Mouse (Mus musculus) activated CD4-positive, CD25-positive, alpha-beta regulatory T cell (primary cell): ENCODE data around the gene Sept4. TPM values are rescaled to one million over a fixed set of nuclear protein-coding genes. Genes with fewer than 3 reads are reported as not detected.

ENCODE experiments used
- polyA plus RNA-seq, 2 experiments: library from polyadenylated mRNA; unstranded; fragments of 100-300 nt; shearing (Covaris generic); gene quantifications; one replicate each; pipeline ENCODE4 v1.2.1; 2017

The Sept4 gene
- polyA plus RNA-seq: 1 to 10 TPM; 2.2 to 3.5 TPM

DNA sequence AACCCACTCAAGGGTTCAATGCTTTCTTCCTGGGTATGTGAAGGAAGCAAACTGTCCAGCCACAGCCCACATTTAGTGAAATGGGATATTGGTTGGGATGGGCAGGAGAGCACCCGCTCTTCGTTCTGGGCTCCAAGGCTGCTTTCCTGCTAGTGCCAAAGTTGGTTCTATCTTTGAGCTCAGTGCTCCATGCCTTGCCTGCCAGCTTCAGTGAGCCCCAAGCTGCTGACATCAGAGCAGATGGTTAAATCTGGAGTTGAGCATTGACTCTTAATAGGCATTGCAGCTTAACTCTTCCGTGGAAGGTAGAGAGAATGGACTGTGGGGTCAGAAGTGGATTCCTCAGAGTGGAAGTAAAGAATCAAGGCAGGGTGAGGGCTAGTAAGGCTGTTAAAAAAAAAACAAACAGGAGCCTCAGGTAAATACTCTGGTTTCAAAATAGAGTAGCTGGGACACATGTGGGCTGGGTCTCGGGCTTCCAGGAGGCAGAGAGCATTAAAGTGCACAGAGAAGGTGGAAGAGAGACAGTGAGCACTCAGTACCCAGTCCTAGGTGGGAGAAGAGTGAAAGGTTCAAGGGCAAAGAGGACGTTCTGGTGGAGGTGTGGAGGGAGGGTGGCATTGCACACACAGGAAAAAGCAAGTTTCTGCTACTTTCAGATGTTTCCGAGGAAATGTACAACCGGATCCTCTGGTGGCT lies at the start of gene Sept4:
Gene Sept4, plus strand, starts transcription at position 649 of the 699 bp plus-strand sequence.

DNA sequence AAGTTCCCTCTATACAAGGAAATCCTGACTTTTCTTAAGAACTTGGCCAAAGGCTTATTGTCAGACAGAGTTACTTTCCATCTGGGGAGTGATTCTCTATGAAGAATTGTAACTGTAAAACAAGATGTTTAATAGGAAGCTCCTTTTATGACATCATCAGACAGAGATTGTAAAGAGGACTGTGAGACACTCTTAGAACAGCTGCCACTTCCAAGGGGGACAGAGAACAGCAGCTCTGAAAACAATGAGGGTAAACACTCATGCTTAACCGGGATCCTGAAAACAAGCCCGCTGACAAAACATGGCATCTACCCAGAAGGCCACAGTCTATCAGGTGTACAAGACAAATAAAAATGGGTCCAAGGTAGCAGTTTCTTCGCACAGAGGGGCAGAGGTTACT lies 2.2 kb upstream of the Sept4 start, which contains the start of gene Gm11492:
Gene Gm11492, plus strand, starts transcription at position 153 of the 400 bp plus-strand sequence.

DNA sequence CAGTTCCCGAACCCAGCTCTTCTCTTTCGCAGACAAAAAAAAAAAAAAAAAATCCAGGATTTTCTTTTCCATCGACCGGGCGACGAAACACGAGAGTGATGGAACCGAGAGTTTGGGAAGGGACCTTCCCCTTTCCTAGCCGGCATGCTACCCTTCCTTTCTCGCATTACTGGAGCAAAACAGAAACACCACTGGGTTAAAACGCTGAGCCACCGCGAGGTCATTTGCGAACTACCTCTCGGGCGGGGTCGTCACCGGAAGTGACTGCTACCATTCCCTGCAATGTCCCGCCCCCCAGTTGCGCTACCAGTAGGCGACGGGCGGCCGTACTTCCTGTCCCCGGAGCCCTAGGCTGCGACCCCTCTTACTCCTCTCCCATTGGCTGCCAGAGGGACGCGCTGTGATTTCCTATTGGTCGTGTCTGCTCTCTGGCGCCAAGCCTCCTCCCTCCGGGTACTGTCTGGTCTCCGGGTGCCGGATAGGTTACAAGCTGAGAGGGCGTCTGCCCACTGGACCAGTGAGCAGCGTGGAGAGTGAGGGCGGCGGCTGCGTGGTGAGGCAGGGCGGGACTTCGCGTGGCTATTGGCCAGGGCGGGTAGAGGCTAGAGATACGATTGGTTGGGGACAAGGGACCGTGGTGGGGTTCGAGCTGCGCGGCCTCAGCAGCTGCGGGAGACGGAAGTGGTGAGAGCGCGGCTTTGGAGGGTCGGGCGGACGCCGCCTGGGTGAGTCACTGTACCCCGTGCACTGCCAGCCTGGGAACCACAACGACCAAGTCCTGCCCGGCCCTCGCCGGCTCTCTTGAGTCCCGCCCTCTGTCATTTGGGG lies 23.0 kb downstream of the Sept4 start, which contains the start of gene Mtmr4:
Gene Mtmr4, plus strand, starts transcription at position 637 of the 828 bp plus-strand sequence.

DNA sequence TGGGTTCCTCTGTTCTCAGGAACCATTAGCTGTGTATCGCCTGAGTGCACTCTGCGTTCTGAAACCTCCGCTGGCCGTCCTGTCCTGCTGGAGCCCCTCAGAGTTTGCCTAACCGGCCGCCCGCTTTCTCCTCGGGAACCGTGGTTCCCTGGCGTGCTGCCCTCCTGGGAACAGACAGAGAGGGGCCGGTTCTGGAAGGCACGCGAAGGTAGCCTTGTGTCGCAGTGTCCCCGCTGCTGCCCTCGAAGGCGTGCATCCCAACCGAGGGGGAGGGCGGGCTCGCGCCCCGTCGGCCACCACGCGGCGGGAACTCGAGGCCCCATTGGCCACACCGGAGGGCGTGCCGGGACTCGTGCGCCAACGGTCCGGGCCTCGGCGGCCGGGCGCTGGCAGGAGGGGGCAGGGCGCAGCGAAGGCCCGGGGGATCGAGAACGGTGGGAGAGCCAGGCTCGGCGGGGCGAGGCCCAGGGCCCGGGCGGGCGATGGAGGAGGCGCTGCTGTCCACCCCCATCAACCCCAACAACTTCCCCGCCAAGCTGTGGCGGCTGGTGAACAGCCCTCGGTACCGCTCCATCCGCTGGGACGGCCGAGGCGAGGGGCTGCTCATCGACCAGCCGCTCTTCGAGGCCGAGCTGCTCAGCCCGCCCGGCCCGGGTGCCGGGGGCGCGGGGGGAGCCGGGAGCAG lies 48.2 kb downstream of the Sept4 start, which contains the start of gene Hsf5:
Gene Hsf5, plus strand, starts transcription at position 375 of the 685 bp plus-strand sequence.

Other genes starting within 250 kb of the Sept4 start
- gene Ppm1e, start 209.9 kb upstream of the Sept4 start, polyA plus RNA-seq: under 1 TPM; 0.15 to 0.19 TPM
- gene Rad51c, start 163.9 kb upstream of the Sept4 start, polyA plus RNA-seq: 1 to 10 TPM; 1.8 to 2.3 TPM
- gene Tex14, start 163.8 kb upstream of the Sept4 start, polyA plus RNA-seq: under 1 TPM in 1 of 2 experiments, not detected in 1; 0.75 TPM
- not detected for gene Gm11492, start 2.2 kb upstream of the Sept4 start, polyA plus RNA-seq
- 10 to 100 TPM; 16.8 to 21.8 TPM for gene Mtmr4, start 23.3 kb downstream of the Sept4 start, polyA plus RNA-seq
- under 1 TPM in 1 of 2 experiments, not detected in 1; 0.05 TPM for gene Hsf5, start 48.3 kb downstream of the Sept4 start, polyA plus RNA-seq
- 10 to 100 TPM; 29.4 to 32.4 TPM for gene Rnf43, start 93.8 kb downstream of the Sept4 start, polyA plus RNA-seq
- gene Supt4a, start 168.6 kb downstream of the Sept4 start, polyA plus RNA-seq: 100 to 1,000 TPM; 432 to 452 TPM
- gene Tspoap1, start 191.6 kb downstream of the Sept4 start, polyA plus RNA-seq: 1 to 10 TPM; 4.0 to 5.3 TPM
- gene Mpo, start 224.7 kb downstream of the Sept4 start, polyA plus RNA-seq: under 1 TPM in 1 of 2 experiments, not detected in 1; 0.39 TPM